Mouse (Mus musculus) heart, adult 2 months (tissue): ENCODE measurements around the gene Olfr690.

Experiments used
- CTCF ChIP-seq: fragments of 200-600 bp; IDR thresholded peaks from 2 replicates; pipeline ENCODE4 v1.8.1; 2022; ENCODE audit warnings: antibody characterized with exemption, mild to moderate bottlenecking, moderate library complexity
- EP300 ChIP-seq: fragments of 200-500 bp; IDR thresholded peaks from 2 replicates; pipeline ENCODE4 v1.6.1; 2011; ENCODE audit warnings: low read depth, low read length, control low read depth; ENCODE audit not compliant: insufficient read depth
- POLR2A ChIP-seq: fragments of 200-500 bp; IDR thresholded peaks from 2 replicates; pipeline ENCODE4 v1.6.1; 2011; ENCODE audit warnings: mild to moderate bottlenecking, low read depth, low read length, control low read depth; ENCODE audit not compliant: insufficient read depth

DNA sequence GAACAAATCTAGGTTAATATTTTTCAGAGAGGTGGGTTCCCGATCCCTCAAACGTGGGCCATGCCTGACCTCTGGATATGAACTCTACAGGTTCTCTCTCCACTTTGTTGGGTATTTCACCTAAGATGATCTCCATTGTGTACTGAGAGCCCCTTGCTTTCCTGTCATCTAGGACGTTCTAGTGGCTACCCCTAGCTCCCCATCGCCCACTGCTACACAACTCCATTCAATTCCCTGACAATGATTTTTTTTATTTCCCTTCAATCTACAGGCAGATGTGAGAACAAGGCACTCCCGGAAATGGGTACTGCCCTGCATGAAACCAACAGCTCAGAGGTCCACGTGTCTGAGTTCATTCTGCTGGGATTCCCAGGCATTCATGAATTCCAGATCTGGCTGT lies 46.1 kb downstream of the Olfr690 start, which contains the start of gene Olfr688:
- TF ChIP-seq CTCF (no peak), POLR2A (no peak), EP300 (no peak)
